In genomic region chr3:96198181-96198580, GRCm38 (mm10) we compare ENCODE assay signal across 8 mouse cellular contexts. TPM values are rescaled to one million over a fixed set of nuclear protein-coding genes. Genes with fewer than 3 reads are reported as not detected.
A peak's percentile ranks its signal among the peaks of the same experiment; 100 is the strongest.
DNase-seq lines count a peak whose midpoint lies in the region; ATAC-seq and TF ChIP-seq lines count a peak whose summit lies in the region.

No protein-coding gene starts in this region.

- H3K4me2 ChIP-seq in neural tube, embryonic 11.5 days (ENCODE audit: low read depth), result peak overlapping the region; percentile 54

- no peaks in the 10 kb centered on the region for H3K9me3 ChIP-seq in neural tube, embryonic 11.5 days (ENCODE audit: control insufficient read depth, low read length)
- H3K9me3 ChIP-seq in megakaryocyte, embryonic 14.5 days, result peaks cover 5% of the 10 kb centered on the region; the same call in 1 of the 2 replicates

- no peak for ATAC-seq in neural tube, embryonic 11.5 days (ENCODE audit: insufficient read depth, low FRiP score, low TSS enrichment)

- H3K9ac ChIP-seq in neural tube, embryonic 11.5 days (ENCODE audit: low read length), result peak overlapping the region; percentile 32

- 3% methylated on average over 6 of the region's 6 CpGs for WGBS in neural tube, embryonic 11.5 days

- 0 out of 2 replicates have a peak overlapping the region, but pooled peaks have one; percentile 2 for H3K4me3 ChIP-seq in neural tube, embryonic 11.5 days (ENCODE audit: low read depth, low read length)
- peak overlapping the region; percentile 6; the same call in 1 of the 2 replicates for H3K4me3 ChIP-seq in cortical plate, adult 2 months (ENCODE audit: insufficient read depth, low read length)
- H3K4me3 ChIP-seq in megakaryocyte, embryonic 14.5 days (replicated peaks), result peak overlapping the region; percentile 94

- peaks cover 5% of the 10 kb centered on the region for H3K4me1 ChIP-seq in neural tube, embryonic 11.5 days (ENCODE audit: control insufficient read depth, insufficient read depth, low read length)
- peaks cover 3% of the 10 kb centered on the region; the same call in 1 of the 2 replicates for H3K4me1 ChIP-seq in cortical plate, adult 2 months (ENCODE audit: control insufficient read depth, insufficient read depth, low read length)
- H3K4me1 ChIP-seq in megakaryocyte, embryonic 14.5 days, result peaks cover 51% of the 10 kb centered on the region

- no peaks in the 10 kb centered on the region for H3K27me3 ChIP-seq in neural tube, embryonic 11.5 days (ENCODE audit: control insufficient read depth, insufficient read depth, low read length)
- peaks cover 4% of the 10 kb centered on the region for H3K27me3 ChIP-seq in megakaryocyte, embryonic 14.5 days (replicated peaks)

- TF ChIP-seq POLR2A in cortical plate, adult 2 months (IDR thresholded peaks at IDR 0.05; ENCODE audit: extremely low read depth, insufficient read depth, low read length), result no peak

- no peak for DNase-seq in neural tube, embryonic 11.5 days (ENCODE audit: low spot score)
- no peak for DNase-seq in neural tube, embryonic 10.5 days (ENCODE audit: extremely low spot score, low spot score)
- peak; percentile 90 for DNase-seq in induced T-regulatory cell, adult 2 months (ENCODE audit: low read depth)
- peak; percentile 51 for DNase-seq in thymus, postnatal 25 days
- DNase-seq in adrenal gland, postnatal 14 days, result no peak
- no peak for DNase-seq in layer of hippocampus, postnatal 36 days

- no peak overlapping the region for H3K27ac ChIP-seq in neural tube, embryonic 11.5 days (ENCODE audit: low read depth, low read length)
- H3K27ac ChIP-seq in cortical plate, adult 2 months (ENCODE audit: insufficient read depth, low read length), result no peak overlapping the region

- no peak for TF ChIP-seq CTCF in cortical plate, adult 2 months (IDR thresholded peaks at IDR 0.05; ENCODE audit: extremely low read depth, insufficient read depth, low read length)

- no peaks in the 10 kb centered on the region; the same call in 1 of the 2 replicates for H3K36me3 ChIP-seq in neural tube, embryonic 11.5 days (ENCODE audit: control insufficient read depth, insufficient read depth, low read length)
- peaks cover 22% of the 10 kb centered on the region for H3K36me3 ChIP-seq in megakaryocyte, embryonic 14.5 days (replicated peaks; ENCODE audit: low read length)

RNA-seq across cellular contexts. Expression of gene Sv2a, which starts 17.2 kb away (rescaled TPM):
- 14.1 and 14.5 TPM in 2 replicates for polyA plus RNA-seq in neural tube, embryonic 11.5 days (2014; fragmentation: Nextera tagmentation; extraction: Ambion mirVana)
- 279 and 292 TPM in 2 replicates for polyA plus RNA-seq in cortical plate, adult 2 months (2012; rRNA removed)
- 1.9 and 7.6 TPM in 2 replicates for polyA plus RNA-seq in megakaryocyte, embryonic 14.5 days (2012; ENCODE audit: insufficient read depth, low replicate concordance)
- 9.0 and 10.4 TPM in 2 replicates for total RNA-seq in adrenal gland, postnatal 14 days (2021)
- total RNA-seq in layer of hippocampus, postnatal 36 days (2021), result 100 to 1,000 TPM; 351 to 376 TPM

RNA-seq across cellular contexts. Expression of gene Bola1, which starts 21.3 kb away (rescaled TPM):
- 63.3 and 70.4 TPM in 2 replicates for polyA plus RNA-seq in neural tube, embryonic 11.5 days (2014; fragmentation: Nextera tagmentation; extraction: Ambion mirVana)
- 29.4 and 29.9 TPM in 2 replicates for polyA plus RNA-seq in cortical plate, adult 2 months (2012; rRNA removed)
- 29.8 and 114 TPM in 2 replicates for polyA plus RNA-seq in megakaryocyte, embryonic 14.5 days (2012; ENCODE audit: insufficient read depth, low replicate concordance)
- total RNA-seq in adrenal gland, postnatal 14 days (2021), result 33.1 and 33.2 TPM in 2 replicates
- total RNA-seq in layer of hippocampus, postnatal 36 days (2021), result 10 to 100 TPM; 15.3 to 18.2 TPM

RNA-seq across cellular contexts. Expression of gene Hist2h2ab, which starts 21.5 kb away (rescaled TPM):
- polyA plus RNA-seq in neural tube, embryonic 11.5 days (2014; fragmentation: Nextera tagmentation; extraction: Ambion mirVana), result 2.4 TPM in 1 of 2 replicates, not detected in the other
- 1.3 and 2.7 TPM in 2 replicates for polyA plus RNA-seq in cortical plate, adult 2 months (2012; rRNA removed)
- polyA plus RNA-seq in megakaryocyte, embryonic 14.5 days (2012; ENCODE audit: insufficient read depth, low replicate concordance), result not detected in 2 replicates
- total RNA-seq in adrenal gland, postnatal 14 days (2021), result 14.3 and 17.6 TPM in 2 replicates
- 1 to 10 TPM; 7.2 to 8.2 TPM for total RNA-seq in layer of hippocampus, postnatal 36 days (2021)

RNA-seq across cellular contexts. Expression of gene Hist2h2ac, which starts 22.5 kb away (rescaled TPM):
- 7.8 and 12.7 TPM in 2 replicates for polyA plus RNA-seq in neural tube, embryonic 11.5 days (2014; fragmentation: Nextera tagmentation; extraction: Ambion mirVana)
- 1.9 and 4.6 TPM in 2 replicates for polyA plus RNA-seq in cortical plate, adult 2 months (2012; rRNA removed)
- polyA plus RNA-seq in megakaryocyte, embryonic 14.5 days (2012; ENCODE audit: insufficient read depth, low replicate concordance), result 15.1 and 19.7 TPM in 2 replicates
- total RNA-seq in adrenal gland, postnatal 14 days (2021), result 128 and 146 TPM in 2 replicates
- 10 to 100 TPM; 20.0 to 22.5 TPM for total RNA-seq in layer of hippocampus, postnatal 36 days (2021)

RNA-seq across cellular contexts. Expression of gene Hist2h2be, which starts 22.7 kb away (rescaled TPM):
- 6.8 and 8.6 TPM in 2 replicates for polyA plus RNA-seq in neural tube, embryonic 11.5 days (2014; fragmentation: Nextera tagmentation; extraction: Ambion mirVana)
- polyA plus RNA-seq in cortical plate, adult 2 months (2012; rRNA removed), result 7.7 TPM in 2 replicates
- polyA plus RNA-seq in megakaryocyte, embryonic 14.5 days (2012; ENCODE audit: insufficient read depth, low replicate concordance), result 0.10 TPM in 1 of 2 replicates, not detected in the other
- 9.0 and 12.3 TPM in 2 replicates for total RNA-seq in adrenal gland, postnatal 14 days (2021)
- total RNA-seq in layer of hippocampus, postnatal 36 days (2021), result 1 to 10 TPM; 6.9 to 7.1 TPM

Comparison
In these comparisons a context has a peak if more than half of its experiments do, and no peak if none do; other contexts are left out.
1. DNase-seq: peak in induced T-regulatory cell, adult 2 months (single experiment) and thymus, postnatal 25 days (single experiment); none in neural tube, embryonic 11.5 days (single experiment), neural tube, embryonic 10.5 days (single experiment), adrenal gland, postnatal 14 days (single experiment) and layer of hippocampus, postnatal 36 days (0 of 2).
2. H3K4me3 ChIP-seq: peak in every context shown above with its lines; median percentile 94 in megakaryocyte, embryonic 14.5 days; 6 in cortical plate, adult 2 months; 2 in neural tube, embryonic 11.5 days.
3. RNA of gene Sv2a, which starts 17.2 kb away (polyA plus RNA-seq): 279 to 292 TPM in cortical plate, adult 2 months; 14.1 to 14.5 TPM in neural tube, embryonic 11.5 days and 1.9 to 7.6 TPM in megakaryocyte, embryonic 14.5 days; every median in the first group is over 10 times any median in the second.